Mouse (Mus musculus) lung, adult 2 months (tissue): Measurements from ENCODE around the gene Dusp14.

ENCODE experiments used
- CTCF ChIP-seq: fragments of 200-500 bp; IDR thresholded peaks from 2 replicates; pipeline ENCODE4 v1.5.1; 2011; ENCODE audit warnings: mild to moderate bottlenecking, low read length, control low read depth; ENCODE audit not compliant: insufficient read depth
- POLR2A ChIP-seq: fragments of 200-500 bp; IDR thresholded peaks from 2 replicates; pipeline ENCODE4 v1.6.1; 2011; ENCODE audit warnings: low read depth, mild to moderate bottlenecking, control low read depth, low read length, borderline replicate concordance; ENCODE audit errors: extremely low read depth

DNA sequence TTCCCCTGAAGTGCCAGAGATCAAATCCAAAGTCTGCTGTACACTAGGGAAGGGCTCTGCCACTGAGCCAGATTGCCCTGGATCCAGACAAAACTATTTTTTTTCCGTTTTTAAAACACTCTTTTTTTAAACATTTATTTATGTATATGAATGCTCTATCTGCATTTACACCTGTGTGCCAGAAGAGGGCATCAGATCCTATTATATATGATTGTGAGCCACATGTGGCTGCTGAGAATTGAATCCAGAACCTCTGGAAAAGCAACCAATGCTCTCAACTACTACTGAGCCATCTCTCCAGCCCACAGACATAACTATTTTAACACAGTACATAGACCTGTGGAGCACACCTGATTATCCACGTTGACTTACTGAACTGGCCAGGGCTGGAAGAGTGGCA, 47.2 kb upstream of the Dusp14 start:
- no peak for TF ChIP-seq CTCF
- TF ChIP-seq POLR2A: no peak
